Mouse (Mus musculus): ENCODE measurements around the gene Hmox2.

Hmox2 gene

GRCm38 (mm10) chr16:4722915-4723209 lies 3.3 kb upstream of the Hmox2 start:
- no peak for DNase-seq (ENCODE audit: inconsistent age in 2 of 2, low spot score in 1 of 2)

GRCm38 (mm10) chr16:4725266-4725665 lies 895 bp upstream of the Hmox2 start:
- no peak for DNase-seq (ENCODE audit: inconsistent age in 2 of 2, low spot score in 1 of 2)

GRCm38 (mm10) chr16:4726528-4727128 lies 467 bp downstream of the Hmox2 start:
- DNase-seq (ENCODE audit: inconsistent age in 2 of 2, low spot score in 1 of 2) = peak in 1 of 2 experiments; percentile 85

GRCm38 (mm10) chr16:4727526-4727925 lies 1.4 kb downstream of the Hmox2 start:
- DNase-seq (ENCODE audit: inconsistent age in 2 of 2, low spot score in 1 of 2) = no peak

- peak in 1 of 2 experiments; percentile 83 for DNase-seq (ENCODE audit: inconsistent age in 2 of 2, low spot score in 1 of 2)
Observed at GRCm38 (mm10) chr16:4727963-4728362, 1.8 kb downstream of the Hmox2 start.

GRCm38 (mm10) chr16:4730776-4731358 lies 4.7 kb downstream of the Hmox2 start:
- DNase-seq (ENCODE audit: inconsistent age in 2 of 2, low spot score in 1 of 2) = no peak

- DNase-seq (ENCODE audit: inconsistent age in 2 of 2, low spot score in 1 of 2) = no peak
Observed at GRCm38 (mm10) chr16:4736262-4736661, 10.1 kb downstream of the Hmox2 start.

GRCm38 (mm10) chr16:4739994-4740393 lies 13.8 kb downstream of the Hmox2 start:
- DNase-seq (ENCODE audit: inconsistent age in 2 of 2, low spot score in 1 of 2) = no peak

- no peak for DNase-seq (ENCODE audit: inconsistent age in 2 of 2, low spot score in 1 of 2)
Observed at GRCm38 (mm10) chr16:4742186-4742585, 16.0 kb downstream of the Hmox2 start.

GRCm38 (mm10) chr16:4752155-4752554 lies 26.0 kb downstream of the Hmox2 start:
- no peak for DNase-seq (ENCODE audit: inconsistent age in 2 of 2, low spot score in 1 of 2)

- no peak for DNase-seq (ENCODE audit: inconsistent age in 2 of 2, low spot score in 1 of 2)
Observed at GRCm38 (mm10) chr16:4754045-4754444, 27.9 kb downstream of the Hmox2 start.

GRCm38 (mm10) chr16:4756660-4757335 lies 30.6 kb downstream of the Hmox2 start:
- peak in 1 of 2 experiments; percentile 77 for DNase-seq (ENCODE audit: inconsistent age in 2 of 2, low spot score in 1 of 2)

GRCm38 (mm10) chr16:4762437-4762836 lies 36.3 kb downstream of the Hmox2 start:
- DNase-seq (ENCODE audit: inconsistent age in 2 of 2, low spot score in 1 of 2) = no peak

- peak; percentile 39 to 85 for DNase-seq (ENCODE audit: inconsistent age in 2 of 2, low spot score in 1 of 2)
Observed at GRCm38 (mm10) chr16:4763276-4763675, 37.1 kb downstream of the Hmox2 start.

GRCm38 (mm10) chr16:4765852-4766251 lies 39.7 kb downstream of the Hmox2 start:
- no peak for DNase-seq (ENCODE audit: inconsistent age in 2 of 2, low spot score in 1 of 2)

GRCm38 (mm10) chr16:4767012-4767790 lies 41.0 kb downstream of the Hmox2 start:
- DNase-seq (ENCODE audit: inconsistent age in 2 of 2, low spot score in 1 of 2) = no peak

- no peak for DNase-seq (ENCODE audit: inconsistent age in 2 of 2, low spot score in 1 of 2)
Observed at GRCm38 (mm10) chr16:4768719-4769118, 42.6 kb downstream of the Hmox2 start.

- DNase-seq (ENCODE audit: inconsistent age in 2 of 2, low spot score in 1 of 2) = peak; percentile 26 to 82
Observed at GRCm38 (mm10) chr16:4773289-4773970, 47.3 kb downstream of the Hmox2 start.

GRCm38 (mm10) chr16:4777171-4777904 lies 51.2 kb downstream of the Hmox2 start:
- DNase-seq (ENCODE audit: inconsistent age in 2 of 2, low spot score in 1 of 2) = no peak

- DNase-seq (ENCODE audit: inconsistent age in 2 of 2, low spot score in 1 of 2) = no peak
Observed at GRCm38 (mm10) chr16:4777905-4778609, 51.9 kb downstream of the Hmox2 start.

All from adrenal gland, adult (tissue).